Mouse (Mus musculus) cerebellum, postnatal 25 days (tissue): ENCODE data around the gene Bbs9.
A peak's percentile ranks its signal among the peaks of the same experiment; 100 is the strongest.

Source experiments
- DNase-seq, 2 experiments: peaks; one replicate each; pipeline ENCODE4 v3.0.0; 2021; ENCODE audit warnings: mixed read lengths in 2 of 2

Bbs9 gene

DNA sequence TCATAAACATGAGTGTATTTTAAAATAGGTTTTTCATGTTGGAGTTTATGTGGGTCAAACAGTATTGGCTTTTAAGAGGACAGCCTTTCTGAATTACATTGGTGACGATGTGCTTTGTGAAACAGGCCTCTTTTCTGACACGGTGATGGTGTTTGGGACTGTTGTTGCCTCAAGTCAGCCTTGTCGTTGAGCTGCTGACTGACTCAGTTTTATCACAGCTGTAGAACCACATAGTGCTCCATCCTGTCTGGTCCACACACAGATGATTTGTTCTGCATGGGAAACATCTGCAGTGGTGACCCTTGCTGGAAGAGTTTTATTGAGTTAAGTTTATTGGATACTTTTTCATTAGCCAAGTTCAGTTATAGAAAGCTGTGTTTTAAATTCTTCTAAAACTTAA is 283.0 kb downstream of the Bbs9 start:
- no peak for DNase-seq

DNA sequence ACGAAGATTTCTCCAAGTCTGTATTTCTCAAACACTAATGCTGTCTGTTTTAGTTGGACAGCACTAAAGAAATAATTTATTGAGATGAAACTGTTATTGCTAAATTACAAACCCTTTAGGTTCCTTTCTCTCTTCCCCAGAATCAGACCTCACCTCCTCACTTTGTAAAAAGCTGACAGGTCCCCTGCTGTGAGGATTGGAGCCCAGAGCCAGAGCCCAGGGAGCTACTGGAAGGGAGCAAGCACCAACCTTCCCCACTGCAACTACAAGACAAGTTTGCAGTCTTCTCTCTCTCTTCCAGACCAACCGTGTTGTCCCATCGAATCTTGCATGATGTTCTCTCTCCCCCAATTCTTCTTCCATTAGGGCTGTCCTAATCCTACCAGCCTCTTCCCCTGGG is 283.7 kb downstream of the Bbs9 start:
- peak; percentile 23 to 51 for DNase-seq

DNA sequence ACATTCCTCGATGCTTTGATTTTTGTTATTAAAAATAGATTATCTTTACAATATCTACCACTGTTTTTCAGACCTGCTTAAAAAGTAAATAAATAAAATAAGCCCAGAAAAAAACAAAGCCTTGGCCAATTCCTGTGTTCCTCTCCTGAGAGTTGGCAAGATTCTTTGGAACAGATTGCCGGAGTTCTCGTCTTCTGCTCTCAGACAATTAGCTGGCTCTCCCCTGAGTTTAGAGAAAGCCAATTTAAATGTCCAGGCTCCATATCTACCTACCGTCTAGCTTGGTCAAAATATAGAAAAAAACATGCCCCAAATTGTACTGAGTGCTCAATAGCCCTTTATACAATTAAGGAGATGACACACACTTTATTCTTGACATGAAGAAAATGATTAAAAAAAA is 284.9 kb downstream of the Bbs9 start:
- DNase-seq = peak; percentile 32 to 60

DNA sequence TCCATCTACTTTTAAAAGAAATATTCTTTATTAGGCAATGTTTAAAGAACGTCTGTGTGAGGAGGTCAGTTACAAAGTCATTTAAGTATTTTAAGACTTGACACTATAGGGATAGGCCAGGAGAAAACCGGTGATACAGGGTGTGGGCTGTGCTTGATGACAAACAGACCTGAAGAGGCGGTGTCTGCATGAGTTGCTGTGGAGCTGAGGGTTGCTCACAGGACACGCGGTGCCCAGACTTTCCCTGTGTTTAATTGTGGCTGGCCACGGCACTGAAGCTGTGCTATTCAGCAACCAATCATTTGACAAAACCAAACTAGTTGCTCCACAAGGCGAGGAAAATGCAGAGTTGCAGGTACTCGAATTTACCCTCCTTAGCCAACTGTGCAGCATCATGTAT is 286.0 kb downstream of the Bbs9 start:
- DNase-seq = peak in 1 of 2 experiments; percentile 8

DNA sequence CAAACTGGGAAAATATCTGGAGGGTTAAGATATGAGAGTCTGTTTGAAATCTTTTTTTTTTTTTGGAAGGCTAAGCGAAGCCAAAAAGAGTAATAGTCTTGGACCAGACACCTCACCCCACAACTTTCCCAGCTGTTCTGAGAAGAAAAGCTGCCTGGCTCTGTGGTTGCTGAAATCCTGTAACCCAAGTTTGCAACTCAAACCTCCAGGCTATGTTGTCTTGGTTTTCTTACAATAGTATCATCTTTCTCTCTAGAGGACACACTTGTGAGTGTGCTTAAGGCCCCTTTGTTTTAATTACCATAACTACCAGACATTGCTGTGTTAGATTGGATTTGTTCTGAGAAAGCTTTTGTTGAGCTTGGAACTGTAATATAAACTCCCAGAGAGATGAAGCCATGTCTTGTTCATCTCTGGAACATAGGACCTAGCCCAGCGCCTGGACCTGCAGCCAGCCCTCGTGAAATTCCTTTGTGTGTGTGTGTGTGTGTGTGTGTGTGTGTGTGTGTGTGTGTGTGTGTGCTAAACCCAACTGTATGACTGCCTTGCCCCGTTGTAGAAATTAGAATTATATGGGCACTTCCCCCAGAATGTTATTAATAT is 290.2 kb downstream of the Bbs9 start:
- no peak for DNase-seq

DNA sequence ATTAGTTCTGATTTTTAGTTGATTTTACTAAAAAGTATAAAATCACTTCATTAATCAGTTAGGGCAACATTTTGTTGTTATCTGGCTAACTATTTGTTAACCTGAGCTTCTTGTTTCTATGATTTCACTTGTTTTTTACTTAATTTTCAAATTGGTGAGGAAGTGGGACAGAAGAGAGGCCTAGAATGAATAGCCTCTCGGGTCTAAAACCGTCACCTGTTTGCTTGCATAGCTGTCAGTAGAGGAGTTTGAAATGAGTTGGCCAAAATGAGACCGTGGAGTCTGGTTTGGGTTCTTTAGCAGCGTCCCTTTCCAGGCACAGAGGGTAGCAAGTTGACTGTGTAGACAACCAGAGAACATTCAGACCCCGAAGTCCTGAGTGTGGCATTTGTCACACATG is 291.6 kb downstream of the Bbs9 start:
- no peak for DNase-seq

DNA sequence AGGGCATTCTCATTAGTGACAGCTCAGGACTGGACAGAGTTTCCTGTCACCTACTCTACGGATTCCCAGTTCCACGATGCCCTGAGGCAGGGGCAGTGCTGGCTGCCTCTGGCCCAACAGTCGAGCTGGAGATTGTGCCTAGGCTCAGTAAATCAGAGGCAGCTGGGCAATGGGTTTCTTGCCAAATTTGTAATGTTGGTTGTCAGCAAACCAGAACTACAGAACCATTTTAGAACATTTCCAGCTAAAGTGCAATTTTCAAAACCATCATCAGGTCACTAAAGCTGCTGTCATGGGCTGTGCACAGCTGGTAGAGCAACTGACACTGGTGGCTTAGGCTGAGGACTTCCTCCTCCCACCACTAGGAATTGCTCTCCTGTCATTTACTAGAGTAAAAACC is 292.3 kb downstream of the Bbs9 start:
- no peak for DNase-seq

DNA sequence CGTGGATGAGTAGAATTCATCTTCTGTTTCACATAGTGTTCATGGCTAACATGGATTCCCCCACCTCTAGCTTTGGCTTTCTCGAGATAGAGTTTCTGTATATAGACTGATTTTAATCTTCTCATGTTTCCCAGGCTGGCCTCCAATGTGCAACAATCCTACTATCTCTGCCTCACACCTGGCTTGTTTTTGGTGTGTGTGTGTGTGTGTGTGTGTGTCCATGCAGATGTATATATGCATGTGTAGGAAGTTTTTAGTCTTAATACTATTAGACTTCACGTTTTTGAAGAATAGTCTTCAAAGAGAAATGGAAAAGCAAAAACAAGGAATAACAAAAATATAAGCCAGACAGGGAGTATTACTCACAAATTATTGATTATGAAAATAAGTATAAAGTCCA is 296.3 kb downstream of the Bbs9 start:
- no peak for DNase-seq

DNA sequence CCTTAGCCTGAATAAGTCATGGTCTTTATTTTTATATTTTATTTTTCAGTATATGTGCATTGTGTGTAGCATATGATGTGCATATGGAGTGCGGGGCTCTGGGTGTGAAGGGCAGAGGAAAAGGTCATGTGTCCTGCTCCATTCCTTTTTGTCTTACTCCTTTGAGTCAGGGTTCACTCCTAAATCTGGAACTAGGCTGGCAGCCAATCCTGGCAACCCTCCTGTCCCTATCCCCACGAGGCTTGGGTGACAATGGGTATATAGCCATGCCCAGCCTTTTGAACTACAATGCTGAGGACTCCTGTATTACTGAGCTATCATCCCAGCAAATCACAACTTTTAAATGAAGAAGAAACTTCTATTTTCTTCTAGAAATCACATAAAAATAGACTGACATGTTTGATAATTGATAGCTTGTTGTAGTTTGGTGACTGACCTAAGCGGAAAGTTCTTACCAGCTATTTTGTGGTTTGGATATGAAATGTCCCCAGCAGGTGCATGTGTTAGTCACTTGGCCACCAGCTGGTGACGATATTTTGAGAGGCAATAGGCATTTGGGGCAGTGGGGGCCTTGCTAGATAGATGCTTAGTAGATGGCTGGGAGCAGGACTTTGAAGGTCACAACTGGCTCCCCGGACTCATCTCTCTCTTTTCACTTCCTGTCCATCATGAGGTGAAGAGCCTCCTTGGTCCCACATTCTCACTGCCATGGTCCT is 300.9 kb downstream of the Bbs9 start:
- peak in 1 of 2 experiments; percentile 23 for DNase-seq

DNA sequence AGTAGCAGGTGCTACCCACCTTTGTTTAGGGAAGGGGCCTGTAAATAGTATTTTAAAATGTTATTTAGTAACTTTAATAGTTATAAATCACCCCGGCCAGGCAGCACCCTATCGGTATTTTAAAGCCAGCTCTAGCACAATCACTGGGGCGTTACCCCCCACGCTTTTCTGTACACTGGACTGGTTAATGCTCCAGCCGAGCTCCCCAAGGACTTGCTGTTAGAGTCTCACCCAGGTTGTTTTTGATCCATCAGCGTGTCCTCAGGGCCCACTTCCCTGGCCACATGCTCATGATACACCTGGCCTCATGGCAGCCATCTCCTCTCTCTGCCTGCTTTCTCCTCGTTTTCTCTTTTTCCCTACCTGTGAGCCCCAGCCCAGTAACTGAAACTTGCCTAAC is 301.9 kb downstream of the Bbs9 start:
- no peak for DNase-seq

DNA sequence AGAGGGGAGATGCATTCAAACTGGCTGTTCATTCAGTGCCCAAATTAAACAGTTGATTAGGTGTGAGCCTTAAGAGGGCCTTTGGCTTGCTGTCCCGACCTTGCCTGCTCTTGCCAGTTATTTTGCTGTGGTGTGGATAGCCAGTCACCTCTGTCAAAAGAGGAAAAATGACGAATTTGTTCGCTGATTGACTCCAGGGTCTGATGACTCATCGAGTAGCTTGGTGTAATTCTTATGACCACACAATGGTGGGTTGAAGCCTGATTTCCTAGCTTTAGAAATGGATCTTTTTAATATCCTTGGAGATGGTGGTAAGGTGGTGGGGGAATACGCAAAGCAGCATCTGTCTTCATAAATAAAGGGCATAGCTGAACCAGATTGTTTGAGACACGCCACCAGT is 304.1 kb downstream of the Bbs9 start:
- no peak for DNase-seq

DNA sequence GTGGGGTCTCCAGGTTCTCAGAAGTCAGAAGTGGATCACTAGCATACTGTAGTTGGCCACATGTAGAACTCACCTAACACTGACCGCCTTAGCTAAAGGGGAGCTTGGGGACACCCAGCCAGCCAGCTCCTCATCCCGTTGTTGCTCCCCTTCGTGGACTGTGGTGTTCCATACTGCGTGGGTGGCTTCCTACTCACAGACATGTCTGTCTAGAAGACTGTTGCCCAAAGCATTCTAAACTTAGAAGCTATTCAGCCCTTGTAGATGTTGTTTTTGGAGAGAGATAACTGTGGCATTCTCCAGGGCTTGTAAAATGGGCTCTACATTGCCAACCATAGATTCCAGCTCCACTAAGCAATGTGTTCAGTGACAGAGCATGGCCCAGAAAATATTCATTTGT is 310.5 kb downstream of the Bbs9 start:
- no peak for DNase-seq

DNA sequence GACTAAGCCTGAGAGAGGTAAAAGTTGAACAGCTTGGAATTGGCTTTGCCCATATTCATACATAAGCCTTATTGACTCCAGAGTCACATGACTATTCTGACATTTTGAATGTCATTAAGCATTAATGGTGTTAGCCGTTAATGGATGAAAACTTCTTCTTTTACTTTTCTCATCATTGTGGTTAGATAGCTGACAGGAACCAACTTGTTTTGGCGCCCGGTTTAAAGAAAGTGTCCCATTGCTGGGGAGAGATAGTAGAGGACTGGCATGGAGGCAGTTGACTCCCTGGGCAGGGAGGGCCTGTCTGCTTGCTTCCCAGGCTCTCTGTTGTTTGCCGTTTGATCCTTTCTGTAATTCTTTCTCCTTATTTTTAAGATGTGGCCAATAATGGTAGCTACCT is 312.9 kb downstream of the Bbs9 start:
- DNase-seq = no peak

DNA sequence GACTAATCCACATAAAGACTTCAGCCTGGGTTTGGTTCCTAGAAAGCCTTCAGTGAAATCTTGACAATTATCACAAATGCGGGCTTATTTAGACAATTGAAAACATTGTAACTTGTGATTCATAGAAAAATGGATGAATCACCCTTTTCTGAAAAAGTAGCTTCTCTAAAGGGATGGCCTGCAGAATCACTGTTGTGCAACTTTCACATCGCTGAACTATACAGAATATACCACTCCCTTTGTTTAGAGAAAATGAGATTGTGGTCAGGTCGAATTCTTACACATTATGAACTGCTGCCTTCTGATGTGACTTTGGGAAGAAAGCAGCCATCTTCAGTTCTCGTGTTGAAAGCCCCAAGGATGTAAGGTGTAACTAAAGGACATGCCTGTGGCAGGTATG is 313.3 kb downstream of the Bbs9 start:
- DNase-seq = no peak

DNA sequence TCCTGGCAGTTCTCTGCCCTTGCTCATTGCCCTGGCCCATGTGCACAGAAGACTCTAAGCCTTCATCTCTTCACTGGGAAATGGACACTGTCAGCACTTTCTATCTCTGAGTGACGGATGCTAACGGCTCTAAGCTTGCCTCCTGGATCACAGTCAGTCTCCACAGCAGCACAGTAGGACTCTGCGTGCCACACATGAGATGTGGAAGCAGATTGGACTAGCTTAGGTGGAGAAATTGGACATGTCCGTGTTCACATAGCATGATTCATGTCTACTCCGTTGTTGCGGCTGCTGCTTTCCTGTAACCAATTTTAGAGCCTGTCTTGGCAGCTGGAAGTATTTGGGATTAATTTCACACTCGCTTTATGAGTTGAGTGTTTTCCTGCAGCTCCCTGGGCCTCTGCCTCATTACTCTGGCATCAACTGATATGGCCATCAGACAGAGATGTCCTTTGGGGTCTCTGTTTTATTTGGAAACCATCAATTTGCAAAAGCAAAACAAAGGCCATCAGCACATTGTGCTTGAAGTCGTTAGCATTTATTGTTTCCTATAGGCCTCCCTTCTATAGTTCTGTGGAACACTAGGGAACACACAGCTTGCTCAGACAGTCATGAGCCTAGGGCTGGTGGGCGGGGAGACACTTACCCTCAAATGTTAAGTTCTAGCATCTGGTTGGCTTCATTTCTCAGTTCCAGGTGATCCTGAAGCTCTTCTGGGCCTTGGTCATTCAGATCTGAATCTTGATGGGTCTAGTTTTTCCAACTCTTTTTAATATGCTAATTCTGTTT is 314.1 kb downstream of the Bbs9 start:
- no peak for DNase-seq

DNA sequence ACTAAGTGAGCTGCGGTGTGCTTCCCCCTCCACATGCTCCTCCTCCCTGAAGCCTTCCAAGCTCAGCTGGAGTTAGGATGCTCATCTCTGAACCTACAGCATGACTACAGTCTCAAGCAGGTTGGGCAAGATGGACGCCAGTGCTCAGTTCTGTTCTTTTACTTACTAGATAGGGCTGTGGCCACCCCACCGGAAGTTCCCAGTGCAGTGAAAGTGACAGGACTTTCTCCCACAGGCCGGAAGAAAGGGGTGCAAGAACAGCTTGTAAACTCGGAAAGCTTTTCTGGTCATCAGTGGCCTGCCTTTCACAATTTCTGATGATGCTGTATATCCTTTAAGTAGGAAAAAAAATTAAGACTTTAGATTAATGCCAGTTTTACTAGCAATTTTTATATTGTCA is 315.7 kb downstream of the Bbs9 start:
- DNase-seq = no peak

DNA sequence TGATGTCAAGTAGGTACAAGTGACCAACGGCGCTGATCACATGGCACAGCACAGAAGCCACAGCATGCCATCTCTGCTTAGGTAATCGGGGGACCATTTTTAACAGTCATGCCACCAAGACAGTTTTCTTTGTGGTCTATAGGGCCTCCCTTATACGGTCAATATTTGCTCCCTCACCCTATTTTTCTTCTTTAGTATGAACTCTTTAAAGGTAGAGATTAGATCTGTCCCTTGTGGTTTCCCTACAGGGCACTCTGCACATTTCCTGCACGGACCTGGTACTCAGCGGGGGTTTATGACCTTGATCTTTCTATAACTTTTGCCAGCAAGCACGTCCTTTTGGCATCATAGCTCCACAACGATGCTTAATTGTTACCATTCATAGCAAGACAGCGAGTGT is 316.2 kb downstream of the Bbs9 start:
- DNase-seq = no peak

DNA sequence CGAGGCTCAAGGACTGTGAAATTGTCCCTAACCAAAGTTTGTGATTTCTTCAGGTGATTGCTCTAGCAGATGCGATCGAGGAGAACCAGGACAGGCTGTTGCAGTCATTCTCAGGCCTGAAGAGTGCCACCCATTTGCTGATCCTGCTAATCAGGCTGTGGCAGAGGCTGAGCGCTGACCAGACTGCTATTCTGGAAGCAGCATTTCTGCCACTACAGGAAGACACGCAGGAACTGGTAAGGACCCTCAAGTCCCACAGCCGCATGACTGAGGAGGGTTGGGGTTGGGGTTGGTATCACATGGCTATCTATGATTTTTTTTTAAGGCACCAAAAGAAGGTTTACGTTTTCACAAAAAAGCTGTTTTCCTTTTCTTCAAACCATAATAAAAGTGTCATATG is 318.2 kb downstream of the Bbs9 start:
- no peak for DNase-seq

DNA sequence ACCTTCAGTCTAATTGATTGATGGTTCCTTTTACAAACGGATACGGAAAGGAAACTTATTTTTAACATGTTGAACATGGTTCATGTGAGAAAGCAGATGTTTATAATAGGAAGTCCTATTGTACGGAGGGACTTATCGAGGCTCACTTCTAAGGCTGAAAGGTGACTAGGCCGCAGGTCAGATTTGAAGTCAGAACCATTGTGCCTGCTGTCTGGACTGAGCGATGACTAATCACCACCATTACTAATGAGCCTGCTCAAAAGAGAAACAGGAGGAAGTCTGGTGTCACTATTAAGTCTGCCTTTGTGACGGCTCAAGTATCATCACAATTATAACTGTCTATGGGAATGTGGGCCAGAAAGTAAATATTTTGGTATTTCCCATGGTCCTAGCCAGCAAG is 325.2 kb downstream of the Bbs9 start:
- DNase-seq = no peak

DNA sequence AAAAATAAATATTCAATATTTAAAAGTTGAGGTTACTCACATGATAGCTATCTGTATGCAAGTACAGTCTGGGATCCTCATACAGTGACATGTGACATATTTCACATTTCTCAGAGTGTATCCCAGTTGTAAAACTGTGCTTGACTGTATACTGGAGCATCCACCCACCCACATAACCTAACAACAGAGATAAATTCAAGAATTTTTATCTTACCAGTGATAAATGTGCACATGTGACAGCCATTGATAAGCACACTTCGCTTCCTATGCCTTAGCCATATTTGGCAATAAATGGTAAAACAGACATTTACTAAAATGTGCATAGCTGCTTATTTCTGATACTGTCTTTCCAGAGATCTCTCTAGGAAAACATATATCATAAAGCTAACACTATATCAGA is 330.5 kb downstream of the Bbs9 start:
- DNase-seq = no peak

DNA sequence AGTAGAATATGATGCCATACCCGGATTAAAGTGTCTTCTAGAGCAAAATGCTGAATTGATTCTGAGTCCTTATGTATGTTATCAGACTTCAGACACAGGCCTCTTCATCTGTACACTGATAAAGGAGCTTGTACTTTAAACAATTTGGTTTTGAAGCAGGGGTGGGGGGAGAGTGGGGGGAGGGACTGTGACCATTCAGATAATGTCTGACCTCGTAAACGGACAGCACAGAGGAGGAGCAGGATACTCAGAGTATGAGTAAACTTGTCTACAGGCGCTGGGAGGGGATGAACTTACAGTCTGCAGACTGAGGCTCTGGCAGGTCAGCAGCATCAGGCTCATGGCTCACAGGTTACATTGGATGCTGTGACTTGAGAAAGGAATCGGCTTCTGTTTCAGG is 331.0 kb downstream of the Bbs9 start:
- no peak for DNase-seq

DNA sequence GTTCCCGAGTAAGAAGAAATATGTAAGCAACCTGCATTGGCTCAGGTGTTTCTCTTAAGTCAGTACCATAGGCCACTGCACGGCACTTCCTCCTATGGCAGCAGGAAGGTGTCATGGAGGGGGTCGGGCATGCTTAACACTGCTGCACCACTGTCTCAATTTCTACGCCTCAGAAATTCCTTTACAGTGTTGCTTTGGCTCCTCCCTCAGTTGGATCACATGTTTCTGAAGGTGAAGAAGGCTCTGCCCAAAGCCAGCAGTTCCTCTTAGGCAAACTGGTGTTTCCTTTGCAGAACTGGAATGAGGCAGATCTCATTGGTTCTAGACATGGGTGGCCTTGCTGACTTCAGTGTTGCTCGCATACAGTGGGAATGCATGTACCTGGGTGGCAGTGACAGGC is 332.2 kb downstream of the Bbs9 start:
- no peak for DNase-seq

DNA sequence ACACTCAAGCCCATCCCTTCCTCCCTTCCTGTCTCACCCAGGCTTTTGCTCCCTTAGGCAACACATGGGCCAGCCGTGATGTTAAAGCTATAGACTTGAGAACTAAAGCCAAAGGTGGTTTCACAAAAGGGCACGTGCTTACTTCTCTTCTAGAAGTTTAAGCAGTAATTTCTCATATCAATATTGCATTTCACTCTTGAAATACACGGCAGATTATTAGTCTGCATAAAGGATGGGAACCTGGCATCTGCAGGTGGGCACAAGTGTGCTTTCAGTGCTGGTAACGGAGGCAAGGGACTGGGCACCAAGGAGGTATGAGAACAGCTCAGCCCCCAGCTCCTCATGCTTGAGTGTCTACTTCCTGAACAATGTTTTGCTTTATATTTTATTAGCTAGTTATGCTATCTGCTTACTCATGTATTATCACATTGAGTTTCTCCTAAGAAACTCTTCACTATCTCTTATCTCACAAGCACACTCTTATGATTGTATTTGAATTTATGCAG is 334.2 kb downstream of the Bbs9 start:
- DNase-seq = no peak

DNA sequence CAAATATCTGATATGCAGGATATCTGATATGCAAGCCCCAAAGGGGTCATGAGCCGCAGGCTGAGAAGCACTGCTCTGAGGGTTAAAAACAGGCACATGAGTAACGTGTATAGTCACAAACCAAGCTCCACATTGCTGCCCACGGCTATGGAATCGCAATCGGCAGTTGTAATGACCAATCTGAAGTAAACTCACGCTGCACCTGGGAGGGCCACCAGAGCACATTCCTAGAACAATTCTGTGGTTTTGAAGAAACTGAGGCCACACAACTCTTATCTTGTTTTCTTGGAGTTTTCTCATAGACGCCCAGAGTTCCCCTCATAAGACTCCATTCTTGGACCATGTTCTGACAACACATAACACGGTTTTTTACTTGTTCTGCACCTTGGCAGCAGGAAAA is 334.9 kb downstream of the Bbs9 start:
- DNase-seq = no peak
